Mouse (Mus musculus) liver, embryonic 13.5 days (tissue): ENCODE data around the gene Anp32e. TPM values are rescaled to one million over a fixed set of nuclear protein-coding genes. Genes with fewer than 3 reads are reported as not detected.
A peak's percentile ranks its signal among the peaks of the same experiment; 100 is the strongest.
"Not testable (repeated sequence)": the region's sequence is repeated elsewhere in the genome, so short reads cannot be mapped to it uniquely, and the experiment has no call there.

ENCODE experiments used
- ATAC-seq: fragments of 200-750 bp; cut with Nextera tagmentation; 2 replicates; pipeline ENCODE4 v1.8.0; 2017; ENCODE audit warnings: low read depth, mild to moderate bottlenecking, moderate number of reproducible peaks, moderate library complexity
- DNase-seq: peaks from one replicate; pipeline ENCODE4 v3.0.0; 2022
- H3K27ac ChIP-seq: fragments of 300-500 bp; sonication (generic); 2 replicates; pipeline ENCODE4 v1.5.1; 2015; ENCODE audit warnings: moderate library complexity, mild to moderate bottlenecking, inconsistent platforms
- H3K27me3 ChIP-seq: fragments of 300-500 bp; sonication (generic); 2 replicates; pipeline ENCODE4 v1.6.1; 2015; ENCODE audit warnings: mild to moderate bottlenecking, inconsistent platforms
- H3K36me3 ChIP-seq: fragments of 300-500 bp; sonication (generic); 2 replicates; pipeline ENCODE4 v1.6.1; 2015; ENCODE audit warnings: mild to moderate bottlenecking, inconsistent platforms
- H3K4me1 ChIP-seq: fragments of 300-500 bp; sonication (generic); replicated peaks from 2 replicates; pipeline ENCODE4 v1.6.1; 2015; ENCODE audit warnings: inconsistent platforms
- H3K4me2 ChIP-seq: fragments of 300-500 bp; sonication (generic); 2 replicates; pipeline ENCODE4 v1.6.1; 2015; ENCODE audit warnings: inconsistent platforms, mild to moderate bottlenecking, moderate library complexity
- H3K4me3 ChIP-seq: fragments of 300-500 bp; sonication (generic); replicated peaks from 2 replicates; pipeline ENCODE4 v1.5.1; 2015; ENCODE audit warnings: mild to moderate bottlenecking, inconsistent platforms
- H3K9ac ChIP-seq: fragments of 300-500 bp; sonication (generic); 2 replicates; pipeline ENCODE4 v1.6.1; 2015; ENCODE audit warnings: mild to moderate bottlenecking, inconsistent platforms
- H3K9me3 ChIP-seq: fragments of 300-500 bp; sonication (generic); replicated peaks from 2 replicates; pipeline ENCODE4 v1.6.1; 2016; ENCODE audit warnings: inconsistent platforms
- WGBS: fragments of 180-500 bp; shearing (Covaris S2); methylation state at CpG from one replicate; pipeline ENCODE4 v1.1.7; 2015; ENCODE audit not compliant: insufficient replicate concordance; 5-methylcytosine and 5-hydroxymethylcytosine counted together
- polyA plus RNA-seq: library from polyadenylated mRNA; unstranded; fragments of >200 nt; fragmentation: Nextera tagmentation; extraction: Ambion mirVana; gene quantifications from 2 replicates; pipeline ENCODE4 v1.2.1, GENCODE M21; 2015

Anp32e gene
- polyA plus RNA-seq, 1 experiment from 2014 or later: 163 TPM

DNA sequence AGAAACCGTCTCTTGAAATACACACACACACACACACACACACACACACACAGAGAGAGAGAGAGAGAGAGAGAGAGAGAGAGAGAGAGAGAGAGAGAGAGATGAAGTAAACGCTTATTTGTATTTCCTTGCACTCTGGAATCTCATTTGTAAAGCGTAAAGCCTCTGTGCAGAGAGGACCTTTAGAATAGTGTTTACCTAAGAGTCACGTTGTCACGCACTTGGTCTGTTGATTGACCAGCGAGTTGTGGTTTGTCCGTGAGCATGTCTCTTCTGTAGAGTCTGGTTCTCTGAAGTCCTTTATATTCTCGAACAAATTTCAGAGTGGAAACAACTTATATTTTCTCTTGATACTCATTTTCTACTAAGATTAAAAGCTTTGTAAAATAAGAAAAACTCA is 15.7 kb downstream of the Anp32e start:
- Histone ChIP-seq H3K4me1 (peaks cover 10% of the 10 kb centered on the region), H3K27me3 (no peaks in the 10 kb centered on the region), H3K4me3 (no peak overlapping the region), H3K9ac (no peak overlapping the region), H3K36me3 (peaks cover 85% of the 10 kb centered on the region), H3K9me3 (no peaks in the 10 kb centered on the region), H3K27ac (no peak overlapping the region), H3K4me2 (no peak overlapping the region)
- no peak for DNase-seq
- 82% methylated on average over 8 of the region's 8 CpGs for WGBS
- ATAC-seq: no peak

DNA sequence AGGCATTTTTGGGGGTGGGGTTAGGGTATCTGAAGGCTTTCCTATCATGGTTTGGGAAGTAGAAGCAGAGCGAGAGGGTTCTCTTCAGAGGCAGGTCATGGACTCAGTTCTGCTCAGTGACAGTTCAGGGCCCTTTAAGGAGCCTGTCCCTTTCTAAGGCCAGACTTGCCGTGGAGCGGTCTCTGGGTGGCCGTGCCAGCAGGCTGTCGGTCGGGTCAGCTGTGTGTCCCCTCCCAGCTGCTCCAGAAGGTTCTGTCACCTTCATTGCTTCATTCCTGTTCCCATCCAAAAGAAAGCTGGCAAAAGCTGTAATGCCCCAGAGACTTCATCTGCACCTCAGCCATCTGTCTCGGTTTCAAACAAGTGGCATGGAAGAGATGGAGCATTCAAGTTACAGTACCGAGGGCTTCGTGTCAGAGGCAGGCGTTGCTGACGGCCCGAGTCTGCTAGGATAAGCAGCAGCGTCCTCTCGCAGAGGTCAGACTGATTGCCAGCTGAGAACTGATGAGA is 16.7 kb downstream of the Anp32e start:
- Histone ChIP-seq H3K9ac (no peak overlapping the region), H3K4me3 (no peak overlapping the region), H3K4me1 (peaks cover 16% of the 10 kb centered on the region), H3K36me3 (peaks cover 75% of the 10 kb centered on the region), H3K9me3 (no peaks in the 10 kb centered on the region), H3K27ac (no peak overlapping the region), H3K27me3 (no peaks in the 10 kb centered on the region), H3K4me2 (no peak overlapping the region)
- DNase-seq (no peak), ATAC-seq (no peak)
- WGBS: 89% methylated on average over 14 of the region's 14 CpGs

DNA sequence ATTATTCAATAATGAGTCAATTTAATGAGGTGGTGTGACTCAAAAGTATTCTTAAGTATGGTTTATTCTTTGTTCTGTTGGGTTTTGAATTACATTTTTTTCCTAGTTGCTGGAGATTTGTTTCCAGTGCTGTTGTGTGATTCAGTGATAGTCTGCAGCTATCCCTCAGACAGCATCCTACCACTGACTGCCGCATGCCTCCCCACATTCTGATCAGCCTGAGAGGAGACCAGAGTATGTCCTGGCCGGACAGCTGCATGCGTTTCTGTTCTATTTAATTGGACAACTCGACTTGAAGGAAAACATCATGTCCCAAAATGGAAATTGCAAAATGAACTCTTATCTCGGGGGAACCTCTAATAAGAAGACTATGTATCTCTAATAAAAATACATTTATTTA is 19.3 kb downstream of the Anp32e start:
- no peak overlapping the region for H3K4me2 ChIP-seq
- no peak overlapping the region for H3K9ac ChIP-seq
- DNase-seq: no peak
- H3K4me1 ChIP-seq: peaks cover 30% of the 10 kb centered on the region
- peaks cover 50% of the 10 kb centered on the region for H3K36me3 ChIP-seq
- H3K9me3 ChIP-seq: no peaks in the 10 kb centered on the region
- no peak for ATAC-seq
- no peak overlapping the region for H3K4me3 ChIP-seq
- H3K27me3 ChIP-seq: no peaks in the 10 kb centered on the region
- 82% methylated on average over 5 of the region's 5 CpGs for WGBS
- no peak overlapping the region for H3K27ac ChIP-seq

GRCm38 (mm10) chr3:95950763-95951551 is 21.9 kb downstream of the Anp32e start:
- Histone ChIP-seq H3K4me1 (peaks cover 46% of the 10 kb centered on the region), H3K4me3 (peak overlapping the region; percentile 72), H3K9ac (peak overlapping the region; percentile 78), H3K4me2 (peak overlapping the region; percentile 71), H3K36me3 (peaks cover 25% of the 10 kb centered on the region), H3K9me3 (no peaks in the 10 kb centered on the region), H3K27ac (peak overlapping the region; percentile 91), H3K27me3 (no peaks in the 10 kb centered on the region)
- ATAC-seq: peak; percentile 93
- under 1% methylated on average over 49 of the region's 49 CpGs for WGBS
- peak; percentile 79 for DNase-seq

GRCm38 (mm10) chr3:95951566-95951965 is 22.5 kb downstream of the Anp32e start:
- 55% methylated on average over 12 of the region's 12 CpGs for WGBS
- Histone ChIP-seq H3K27ac (peak overlapping the region; percentile 91), H3K4me2 (peak overlapping the region; percentile 71), H3K36me3 (peaks cover 19% of the 10 kb centered on the region), H3K9ac (peak overlapping the region; percentile 78), H3K4me1 (peaks cover 52% of the 10 kb centered on the region), H3K4me3 (peak overlapping the region; percentile 72)
- not testable (repeated sequence) for H3K9me3 ChIP-seq, H3K27me3 ChIP-seq, DNase-seq
- ATAC-seq: 0 out of 2 replicates have a peak, but pooled peaks have one; percentile 5

- Histone ChIP-seq H3K27ac (no peak overlapping the region), H3K36me3 (peaks cover 8% of the 10 kb centered on the region; the same call in 1 of the 2 replicates), H3K27me3 (no peaks in the 10 kb centered on the region), H3K9me3 (no peaks in the 10 kb centered on the region), H3K4me2 (no peak overlapping the region), H3K4me3 (no peak overlapping the region), H3K4me1 (peaks cover 60% of the 10 kb centered on the region), H3K9ac (no peak overlapping the region)
- no peak for DNase-seq
- ATAC-seq: no peak
Observed at GRCm38 (mm10) chr3:95953023-95953422, 24.0 kb downstream of the Anp32e start.

DNA sequence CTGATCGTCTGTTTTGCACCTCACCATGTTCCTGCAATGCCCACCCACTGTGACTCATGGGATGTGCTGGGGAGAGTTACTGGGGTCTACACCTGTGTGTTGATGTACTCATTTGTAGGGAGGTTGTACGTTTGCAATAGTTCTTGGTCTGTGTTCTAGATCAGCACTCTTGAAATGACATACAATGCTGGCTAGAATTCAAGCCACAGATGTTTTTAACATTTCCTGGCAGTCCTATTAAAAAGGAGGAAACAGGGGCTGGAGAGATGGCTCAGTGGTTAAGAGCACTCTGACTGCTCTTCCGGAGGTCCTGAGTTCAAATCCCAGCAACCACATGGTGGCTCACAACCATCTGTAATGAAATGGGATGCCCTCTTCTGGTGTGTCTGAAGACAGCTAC is 24.5 kb downstream of the Anp32e start:
- no peak overlapping the region for H3K4me2 ChIP-seq
- H3K4me1 ChIP-seq: peaks cover 63% of the 10 kb centered on the region
- no peaks in the 10 kb centered on the region for H3K9me3 ChIP-seq
- H3K27me3 ChIP-seq: no peaks in the 10 kb centered on the region
- H3K4me3 ChIP-seq: no peak overlapping the region
- WGBS: 58% methylated on average over 3 of the region's 3 CpGs
- no peak overlapping the region for H3K27ac ChIP-seq
- no peak overlapping the region for H3K9ac ChIP-seq
- DNase-seq (no peak), ATAC-seq (no peak)
- peaks cover 3% of the 10 kb centered on the region; the same call in 1 of the 2 replicates for H3K36me3 ChIP-seq

DNA sequence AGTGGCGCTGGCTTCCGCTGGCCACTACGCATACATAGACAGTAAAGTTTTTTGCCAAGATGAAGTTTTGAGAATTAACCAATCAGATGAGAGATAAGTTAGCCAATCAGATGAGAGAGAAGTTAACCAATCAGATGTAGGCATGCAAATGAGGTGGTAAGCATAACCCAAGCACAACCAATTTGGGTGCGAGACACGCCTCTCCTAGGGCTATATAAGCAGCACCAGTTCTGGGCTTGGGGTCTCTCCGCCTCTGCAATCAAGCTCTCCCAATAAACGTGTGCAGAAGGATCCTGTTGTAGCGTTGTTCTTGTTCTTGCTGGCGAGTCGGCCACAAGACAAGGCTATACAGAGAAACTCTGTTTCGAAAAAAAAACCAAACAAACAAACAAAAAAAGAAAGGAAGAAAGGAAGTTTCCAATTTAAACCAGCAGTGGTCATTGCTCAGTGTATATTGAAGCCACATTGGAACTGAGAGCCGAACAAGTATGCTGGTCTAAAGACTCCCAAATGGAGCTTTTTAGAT is 25.7 kb downstream of the Anp32e start:
- not testable (repeated sequence) for H3K9me3 ChIP-seq, ATAC-seq, H3K9ac ChIP-seq, H3K27ac ChIP-seq, H3K36me3 ChIP-seq, DNase-seq, H3K4me3 ChIP-seq, H3K4me2 ChIP-seq, H3K27me3 ChIP-seq
- peaks cover 54% of the 10 kb centered on the region for H3K4me1 ChIP-seq
- WGBS: 79% methylated on average over 12 of the region's 12 CpGs

DNA sequence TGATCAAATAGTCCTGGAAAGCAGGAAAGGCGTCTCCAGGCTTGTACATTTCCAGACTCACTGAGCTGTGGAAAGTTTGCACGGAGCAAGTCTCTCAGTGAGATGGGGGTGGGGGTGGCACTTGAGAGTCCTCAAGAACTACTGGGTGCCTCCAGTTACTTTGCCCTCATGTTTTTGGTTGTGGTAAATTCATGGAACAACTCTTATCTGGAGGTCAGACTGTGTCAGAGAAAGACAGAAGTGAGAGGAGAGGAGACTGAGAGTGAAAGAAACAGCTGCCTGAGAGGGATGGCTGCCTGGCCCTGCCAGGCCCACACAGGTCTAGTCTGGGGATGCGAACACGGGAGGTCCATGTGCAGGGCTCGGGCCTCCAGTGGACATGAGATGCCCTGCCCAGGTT is 26.3 kb downstream of the Anp32e start:
- 71% methylated on average over 5 of the region's 5 CpGs for WGBS
- no peak for ATAC-seq
- no peak overlapping the region for H3K27ac ChIP-seq

GRCm38 (mm10) chr3:95957359-95958148 is 28.5 kb downstream of the Anp32e start:
- H3K36me3 ChIP-seq: no peaks in the 10 kb centered on the region
- DNase-seq (no peak), ATAC-seq (no peak)
- 28% methylated on average over 8 of the region's 8 CpGs for WGBS
- no peak overlapping the region for H3K4me2 ChIP-seq
- H3K27ac ChIP-seq: no peak overlapping the region; the same call in 1 of the 2 replicates
- peaks cover 38% of the 10 kb centered on the region for H3K4me1 ChIP-seq
- H3K9me3 ChIP-seq: no peaks in the 10 kb centered on the region
- H3K4me3 ChIP-seq: no peak overlapping the region
- H3K9ac ChIP-seq: no peak overlapping the region
- no peaks in the 10 kb centered on the region for H3K27me3 ChIP-seq

More for the DNA sequence above, 26.3 kb downstream of the Anp32e start:
- Histone ChIP-seq H3K4me2 (no peak overlapping the region), H3K9ac (no peak overlapping the region), H3K4me1 (peaks cover 50% of the 10 kb centered on the region), H3K36me3 (no peaks in the 10 kb centered on the region), H3K27me3 (no peaks in the 10 kb centered on the region), H3K9me3 (no peaks in the 10 kb centered on the region), H3K4me3 (no peak overlapping the region)
- no peak for DNase-seq

- DNase-seq: peak; percentile 37
- Histone ChIP-seq H3K4me2 (no peak overlapping the region), H3K4me3 (no peak overlapping the region), H3K9me3 (no peaks in the 10 kb centered on the region), H3K27ac (no peak overlapping the region), H3K27me3 (no peaks in the 10 kb centered on the region), H3K9ac (no peak overlapping the region), H3K4me1 (peaks cover 33% of the 10 kb centered on the region), H3K36me3 (no peaks in the 10 kb centered on the region)
- WGBS: 57% methylated on average over 5 of the region's 5 CpGs
- ATAC-seq: no peak
Observed at GRCm38 (mm10) chr3:95959082-95959481, 30.0 kb downstream of the Anp32e start.
